Mouse (Mus musculus): ENCODE results near the gene Prkcd. TPM values are rescaled to one million over a fixed set of nuclear protein-coding genes. Genes with fewer than 3 reads are reported as not detected.

Prkcd gene
- polyA plus RNA-seq, 1 experiment from 2014 or later = 31.7 TPM

GRCm38 (mm10) chr14:30561470-30562187 is 64.4 kb downstream of the Prkcd start:
- ATAC-seq (ENCODE audit: low FRiP score) = peak; percentile 57
- Histone ChIP-seq H3K9me3 (no peaks in the 10 kb centered on the region), H3K9ac (no peak overlapping the region), H3K4me1 (replicated peaks) (peaks cover 18% of the 10 kb centered on the region), H3K4me2 (no peak overlapping the region), H3K27me3 (no peaks in the 10 kb centered on the region), H3K4me3 (no peak overlapping the region), H3K36me3 (peaks cover 75% of the 10 kb centered on the region), H3K27ac (peak overlapping the region; percentile 78)
- WGBS = 64% methylated on average over 14 of the region's 14 CpGs

- Histone ChIP-seq H3K9ac (no peak overlapping the region), H3K4me1 (replicated peaks) (peaks cover 18% of the 10 kb centered on the region), H3K27me3 (no peaks in the 10 kb centered on the region), H3K36me3 (peaks cover 72% of the 10 kb centered on the region), H3K27ac (peak overlapping the region; percentile 78), H3K9me3 (no peaks in the 10 kb centered on the region), H3K4me2 (no peak overlapping the region), H3K4me3 (no peak overlapping the region)
- ATAC-seq (ENCODE audit: low FRiP score) = no peak; the same call in 1 of the 2 replicates
- 90% methylated on average over 13 of the region's 13 CpGs for WGBS
Measured at GRCm38 (mm10) chr14:30560803-30561389, 65.1 kb downstream of the Prkcd start.

GRCm38 (mm10) chr14:30559321-30559850 is 66.6 kb downstream of the Prkcd start:
- no peak overlapping the region for H3K27ac ChIP-seq
- peaks cover 60% of the 10 kb centered on the region for H3K36me3 ChIP-seq
- no peak overlapping the region for H3K9ac ChIP-seq
- no peak overlapping the region for H3K4me2 ChIP-seq
- WGBS = 91% methylated on average over 17 of the region's 17 CpGs
- no peaks in the 10 kb centered on the region for H3K9me3 ChIP-seq
- no peak overlapping the region for H3K4me3 ChIP-seq
- peaks cover 19% of the 10 kb centered on the region for H3K4me1 ChIP-seq (replicated peaks)
- H3K27me3 ChIP-seq = no peaks in the 10 kb centered on the region
- ATAC-seq (ENCODE audit: low FRiP score) = no peak

- no peaks in the 10 kb centered on the region for H3K9me3 ChIP-seq
- H3K9ac ChIP-seq = no peak overlapping the region
- no peak for ATAC-seq (ENCODE audit: low FRiP score)
- no peak overlapping the region for H3K27ac ChIP-seq
- peaks cover 53% of the 10 kb centered on the region for H3K36me3 ChIP-seq
- H3K27me3 ChIP-seq = no peaks in the 10 kb centered on the region
- no peak overlapping the region for H3K4me3 ChIP-seq
- H3K4me1 ChIP-seq (replicated peaks) = peaks cover 27% of the 10 kb centered on the region
- 88% methylated on average over 9 of the region's 9 CpGs for WGBS
- H3K4me2 ChIP-seq = no peak overlapping the region
Measured at GRCm38 (mm10) chr14:30557730-30558129, 68.3 kb downstream of the Prkcd start.

- H3K4me3 ChIP-seq = no peak overlapping the region
- H3K4me2 ChIP-seq = no peak overlapping the region
- no peak overlapping the region for H3K27ac ChIP-seq
- ATAC-seq (ENCODE audit: low FRiP score) = no peak
- no peak overlapping the region for H3K9ac ChIP-seq
- no peaks in the 10 kb centered on the region for H3K27me3 ChIP-seq
- 91% methylated on average over 2 of the region's 2 CpGs for WGBS
- no peaks in the 10 kb centered on the region for H3K9me3 ChIP-seq
- peaks cover 50% of the 10 kb centered on the region for H3K36me3 ChIP-seq
- peaks cover 25% of the 10 kb centered on the region for H3K4me1 ChIP-seq (replicated peaks)
Measured at GRCm38 (mm10) chr14:30556651-30557050, 69.4 kb downstream of the Prkcd start.

- H3K4me1 ChIP-seq (replicated peaks) = peaks cover 43% of the 10 kb centered on the region
- H3K36me3 ChIP-seq = peaks cover 15% of the 10 kb centered on the region
- no peak overlapping the region for H3K4me3 ChIP-seq
- WGBS = 93% methylated on average over 4 of the region's 4 CpGs
- no peak overlapping the region for H3K4me2 ChIP-seq
- H3K27me3 ChIP-seq = no peaks in the 10 kb centered on the region
- no peak overlapping the region for H3K27ac ChIP-seq
- no peaks in the 10 kb centered on the region for H3K9me3 ChIP-seq
- H3K9ac ChIP-seq = no peak overlapping the region
- no peak for ATAC-seq (ENCODE audit: low FRiP score)
Measured at GRCm38 (mm10) chr14:30553185-30553584, 72.8 kb downstream of the Prkcd start.

GRCm38 (mm10) chr14:30551981-30552380 is 74.0 kb downstream of the Prkcd start:
- Histone ChIP-seq H3K27ac (no peak overlapping the region), H3K36me3 (peaks cover 7% of the 10 kb centered on the region), H3K9ac (no peak overlapping the region), H3K9me3 (no peaks in the 10 kb centered on the region), H3K4me1 (replicated peaks) (peaks cover 43% of the 10 kb centered on the region), H3K4me3 (no peak overlapping the region), H3K27me3 (no peaks in the 10 kb centered on the region), H3K4me2 (no peak overlapping the region)
- no peak for ATAC-seq (ENCODE audit: low FRiP score)
- 95% methylated on average over 2 of the region's 2 CpGs for WGBS

GRCm38 (mm10) chr14:30551509-30551908 is 74.5 kb downstream of the Prkcd start:
- ATAC-seq (ENCODE audit: low FRiP score) = no peak
- Histone ChIP-seq H3K4me1 (replicated peaks) (peaks cover 43% of the 10 kb centered on the region), H3K4me2 (peak overlapping the region; percentile 94), H3K27ac (no peak overlapping the region), H3K27me3 (no peaks in the 10 kb centered on the region), H3K4me3 (peak overlapping the region; percentile 83), H3K9me3 (no peaks in the 10 kb centered on the region), H3K36me3 (peaks cover 6% of the 10 kb centered on the region), H3K9ac (no peak overlapping the region)
- 68% methylated on average over 5 of the region's 5 CpGs for WGBS

- H3K9me3 ChIP-seq = no peaks in the 10 kb centered on the region
- H3K36me3 ChIP-seq = peaks cover under 1% of the 10 kb centered on the region; the same call in 1 of the 2 replicates
- no peak for ATAC-seq (ENCODE audit: low FRiP score)
- 43% methylated on average over 8 of the region's 8 CpGs for WGBS
- H3K4me1 ChIP-seq (replicated peaks) = peaks cover 43% of the 10 kb centered on the region
- H3K4me2 ChIP-seq = peak overlapping the region; percentile 94
- peak overlapping the region; percentile 94; the same call in 1 of the 2 replicates for H3K27ac ChIP-seq
- peak overlapping the region; percentile 92 for H3K9ac ChIP-seq
- no peaks in the 10 kb centered on the region for H3K27me3 ChIP-seq
- peak overlapping the region; percentile 83 for H3K4me3 ChIP-seq
Measured at GRCm38 (mm10) chr14:30550232-30551070, 75.6 kb downstream of the Prkcd start.

- Histone ChIP-seq H3K4me2 (peak overlapping the region; percentile 94), H3K36me3 (no peaks in the 10 kb centered on the region), H3K9ac (peak overlapping the region; percentile 92), H3K4me1 (replicated peaks) (peaks cover 43% of the 10 kb centered on the region), H3K27me3 (no peaks in the 10 kb centered on the region), H3K9me3 (no peaks in the 10 kb centered on the region), H3K27ac (peak overlapping the region; percentile 94), H3K4me3 (peak overlapping the region; percentile 83)
- peak; percentile 16 for ATAC-seq (ENCODE audit: low FRiP score)
- WGBS = 1% methylated on average over 10 of the region's 10 CpGs
Measured at GRCm38 (mm10) chr14:30549777-30550149, 76.2 kb downstream of the Prkcd start.

- H3K9me3 ChIP-seq = no peaks in the 10 kb centered on the region
- peak overlapping the region; percentile 83 for H3K4me3 ChIP-seq
- H3K9ac ChIP-seq = peak overlapping the region; percentile 92
- peak overlapping the region; percentile 94 for H3K4me2 ChIP-seq
- WGBS = under 1% methylated on average over 68 of the region's 69 CpGs
- H3K36me3 ChIP-seq = no peaks in the 10 kb centered on the region
- ATAC-seq (ENCODE audit: low FRiP score) = peak; percentile 95
- H3K4me1 ChIP-seq (replicated peaks) = peaks cover 40% of the 10 kb centered on the region
- peak overlapping the region; percentile 94 for H3K27ac ChIP-seq
- no peaks in the 10 kb centered on the region for H3K27me3 ChIP-seq
Measured at GRCm38 (mm10) chr14:30548965-30549776, 76.8 kb downstream of the Prkcd start.
